Mouse (Mus musculus) stomach, embryonic 16.5 days (tissue): Measurements from ENCODE around the gene Il17re. TPM values are rescaled to one million over a fixed set of nuclear protein-coding genes. Genes with fewer than 3 reads are reported as not detected.

Experiments used
- ATAC-seq: fragments of 200-750 bp; cut with Nextera tagmentation; 2 replicates; pipeline ENCODE4 v1.8.0; 2017; ENCODE audit warnings: moderate number of reproducible peaks, moderate TSS enrichment; ENCODE audit not compliant: insufficient read depth, low FRiP score
- H3K27ac ChIP-seq: fragments of 300-500 bp; sonication (generic); 2 replicates; pipeline ENCODE4 v1.5.1; 2014; ENCODE audit warnings: low read length
- H3K27me3 ChIP-seq: fragments of 300-500 bp; sonication (generic); 2 replicates; pipeline ENCODE4 v1.6.1; 2014; ENCODE audit warnings: low read length, control low read depth, mixed read lengths; ENCODE audit not compliant: control insufficient read depth, insufficient read depth
- H3K36me3 ChIP-seq: fragments of 300-500 bp; sonication (generic); 2 replicates; pipeline ENCODE4 v1.6.1; 2014; ENCODE audit warnings: low read length; ENCODE audit not compliant: control insufficient read depth, insufficient read depth
- H3K4me1 ChIP-seq: fragments of 300-500 bp; sonication (generic); 2 replicates; pipeline ENCODE4 v1.6.1; 2014; ENCODE audit warnings: low read length, control low read depth, mixed read lengths; ENCODE audit not compliant: control insufficient read depth, insufficient read depth
- H3K4me2 ChIP-seq: fragments of 300-500 bp; sonication (generic); 2 replicates; pipeline ENCODE4 v1.6.1; 2014; ENCODE audit warnings: low read depth, low read length, mixed read lengths
- H3K4me3 ChIP-seq: fragments of 300-500 bp; sonication (generic); replicated peaks from 2 replicates; pipeline ENCODE4 v1.5.1; 2014; ENCODE audit warnings: mild to moderate bottlenecking, low read length
- H3K9ac ChIP-seq: fragments of 300-500 bp; sonication (generic); 2 replicates; pipeline ENCODE4 v1.6.1; 2014; ENCODE audit warnings: low read length
- H3K9me3 ChIP-seq: fragments of 300-500 bp; sonication (generic); replicated peaks from 2 replicates; pipeline ENCODE4 v1.6.1; 2016; ENCODE audit warnings: low read length, control low read depth; ENCODE audit not compliant: control insufficient read depth
- WGBS: fragments of 180-500 bp; shearing (Covaris S2); extraction: QIAGEN DNeasy Blood & Tissue Kit; methylation state at CpG from one replicate; pipeline ENCODE4 v1.1.7; 2014; 5-methylcytosine and 5-hydroxymethylcytosine counted together
- polyA plus RNA-seq: library from polyadenylated mRNA; unstranded; fragments of >200 nt; fragmentation: Nextera tagmentation; extraction: Ambion mirVana; gene quantifications from 2 replicates; pipeline ENCODE4 v1.2.1, GENCODE M21; 2015

Gene Il17re
- polyA plus RNA-seq, 1 experiment from 2014 or later, result 21.1 TPM

DNA sequence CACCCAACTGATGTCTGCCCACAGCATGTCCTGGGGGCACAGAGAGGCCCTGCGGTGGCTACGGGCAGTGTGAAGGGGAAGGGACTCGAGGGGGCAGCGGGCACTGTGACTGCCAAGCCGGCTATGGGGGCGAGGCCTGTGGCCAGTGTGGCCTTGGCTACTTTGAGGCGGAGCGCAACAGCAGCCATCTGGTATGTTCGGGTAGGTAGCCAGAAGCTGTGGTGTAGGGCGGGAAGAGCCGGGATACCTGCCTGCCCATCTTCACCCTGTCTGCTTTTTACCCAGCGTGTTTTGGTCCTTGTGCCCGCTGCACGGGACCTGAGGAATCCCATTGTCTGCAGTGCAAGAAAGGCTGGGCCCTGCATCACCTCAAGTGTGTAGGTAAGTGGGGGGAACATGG lies 31.1 kb downstream of the Il17re start:
- peaks cover 4% of the 10 kb centered on the region for H3K36me3 ChIP-seq
- 90% methylated on average over 14 of the region's 14 CpGs for WGBS
- H3K27me3 ChIP-seq, result no peaks in the 10 kb centered on the region
- H3K4me2 ChIP-seq, result no peak overlapping the region
- no peak for ATAC-seq
- no peak overlapping the region for H3K4me3 ChIP-seq
- peaks cover 12% of the 10 kb centered on the region; the same call in 1 of the 2 replicates for H3K4me1 ChIP-seq
- no peak overlapping the region for H3K27ac ChIP-seq
- no peak overlapping the region for H3K9ac ChIP-seq
- no peaks in the 10 kb centered on the region for H3K9me3 ChIP-seq

- WGBS, result 75% methylated on average over 24 of the region's 24 CpGs
- no peak overlapping the region for H3K4me3 ChIP-seq
- peaks cover 4% of the 10 kb centered on the region for H3K36me3 ChIP-seq
- peaks cover 16% of the 10 kb centered on the region for H3K27me3 ChIP-seq
- no peak overlapping the region for H3K9ac ChIP-seq
- H3K4me1 ChIP-seq, result peaks cover 13% of the 10 kb centered on the region
- no peak for ATAC-seq
- H3K27ac ChIP-seq, result no peak overlapping the region
- no peak overlapping the region for H3K4me2 ChIP-seq
- H3K9me3 ChIP-seq, result no peaks in the 10 kb centered on the region
Observed at GRCm38 (mm10) chr6:113492101-113492864, 34.0 kb downstream of the Il17re start.

- Histone ChIP-seq H3K27me3 (peaks cover 16% of the 10 kb centered on the region), H3K36me3 (peaks cover 4% of the 10 kb centered on the region), H3K4me1 (peaks cover 7% of the 10 kb centered on the region; the same call in 1 of the 2 replicates), H3K4me3 (peak overlapping the region; percentile 51), H3K9ac (peak overlapping the region; percentile 75), H3K27ac (no peak overlapping the region), H3K4me2 (peak overlapping the region; percentile 77), H3K9me3 (no peaks in the 10 kb centered on the region)
- under 1% methylated on average over 54 of the region's 54 CpGs for WGBS
- ATAC-seq, result peak; percentile 76
Observed at GRCm38 (mm10) chr6:113494258-113494788, 36.0 kb downstream of the Il17re start.

- peak; percentile 19; the same call in 1 of the 2 replicates for ATAC-seq
- H3K9me3 ChIP-seq, result no peaks in the 10 kb centered on the region
- H3K36me3 ChIP-seq, result peaks cover 4% of the 10 kb centered on the region; the same call in 1 of the 2 replicates
- peaks cover 23% of the 10 kb centered on the region for H3K27me3 ChIP-seq
- H3K4me2 ChIP-seq, result peak overlapping the region; percentile 77
- WGBS, result 40% methylated on average over 28 of the region's 28 CpGs
- no peak overlapping the region for H3K27ac ChIP-seq
- peak overlapping the region; percentile 75 for H3K9ac ChIP-seq
- H3K4me3 ChIP-seq, result peak overlapping the region; percentile 51
- H3K4me1 ChIP-seq, result peaks cover 7% of the 10 kb centered on the region; the same call in 1 of the 2 replicates
Observed at GRCm38 (mm10) chr6:113495071-113495675, 36.9 kb downstream of the Il17re start.

DNA sequence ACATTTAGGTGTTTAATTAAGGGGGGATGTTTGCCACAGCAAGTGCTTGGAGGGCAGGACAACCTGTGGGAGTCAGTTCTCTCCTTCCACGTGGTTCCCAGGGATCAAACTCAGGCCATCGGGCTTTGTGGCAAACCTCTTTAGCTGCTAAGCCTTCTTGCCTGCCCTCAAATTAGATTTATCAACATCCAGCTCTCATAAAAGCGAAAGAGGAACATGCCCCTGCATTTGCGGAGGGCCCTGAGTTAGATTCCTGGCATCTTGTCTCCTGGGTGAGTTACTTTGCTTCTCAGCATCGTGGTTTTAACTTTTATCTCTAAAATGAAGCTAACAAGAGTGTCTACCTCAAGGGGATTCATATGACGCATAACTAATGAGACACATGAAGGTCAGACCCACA lies 41.1 kb downstream of the Il17re start:
- peaks cover 40% of the 10 kb centered on the region for H3K27me3 ChIP-seq
- H3K9me3 ChIP-seq, result no peaks in the 10 kb centered on the region
- 71% methylated on average over 6 of the region's 6 CpGs for WGBS
- no peak overlapping the region for H3K4me3 ChIP-seq
- H3K9ac ChIP-seq, result no peak overlapping the region
- no peak for ATAC-seq
- peaks cover 5% of the 10 kb centered on the region; the same call in 1 of the 2 replicates for H3K4me1 ChIP-seq
- H3K27ac ChIP-seq, result no peak overlapping the region
- no peaks in the 10 kb centered on the region for H3K36me3 ChIP-seq
- H3K4me2 ChIP-seq, result no peak overlapping the region

- Histone ChIP-seq H3K4me3 (peak within 1 kb of the TSS; percentile 25), H3K27ac (no peak within 1 kb of the TSS), H3K36me3 (no peaks in the 10 kb centered on the region), H3K9me3 (no peaks in the 10 kb centered on the region), H3K27me3 (peaks cover 24% of the 10 kb centered on the region), H3K9ac (peak within 1 kb of the TSS; percentile 48), H3K4me2 (peak within 1 kb of the TSS; percentile 41), H3K4me1 (no peaks in the 10 kb centered on the region)
- WGBS, result 3% methylated on average over 32 of the region's 32 CpGs
- ATAC-seq, result 0 out of 2 replicates have a peak, but pooled peaks have one; percentile 37
Observed at GRCm38 (mm10) chr6:113501388-113502084, 43.3 kb downstream of the Il17re start, which contains the start of gene Prrt3. Prrt3 (minus strand) TSS chr6:113501931.

- H3K4me2 ChIP-seq, result no peak overlapping the region
- no peaks in the 10 kb centered on the region for H3K36me3 ChIP-seq
- no peak overlapping the region for H3K4me3 ChIP-seq
- no peaks in the 10 kb centered on the region for H3K9me3 ChIP-seq
- peaks cover 24% of the 10 kb centered on the region for H3K27me3 ChIP-seq
- ATAC-seq, result no peak
- H3K27ac ChIP-seq, result no peak overlapping the region
- no peaks in the 10 kb centered on the region for H3K4me1 ChIP-seq
- 69% methylated on average over 2 of the region's 2 CpGs for WGBS
- no peak overlapping the region for H3K9ac ChIP-seq
Observed at GRCm38 (mm10) chr6:113502801-113503200, 44.5 kb downstream of the Il17re start.

DNA sequence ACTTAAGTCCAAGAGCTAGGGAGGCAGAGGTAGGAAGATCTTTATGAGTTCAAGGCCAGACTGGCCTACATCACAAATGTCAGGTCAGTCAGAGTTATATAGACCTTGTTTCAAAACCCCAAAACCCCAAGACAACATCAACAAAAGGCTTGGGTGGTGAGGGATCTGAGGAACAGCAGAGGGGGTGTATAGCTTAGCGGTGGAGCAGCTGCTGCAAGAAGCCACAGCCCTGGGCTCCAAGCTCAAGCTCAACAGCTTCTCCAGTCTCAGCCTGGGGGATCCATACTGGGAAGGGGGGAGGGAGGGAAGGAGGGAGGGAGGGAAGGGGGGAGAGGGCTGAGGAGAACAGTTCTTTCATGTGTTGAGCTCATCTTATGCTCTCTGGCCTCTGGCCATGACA lies 47.4 kb downstream of the Il17re start:
- Histone ChIP-seq H3K9ac (no peak overlapping the region), H3K9me3 (no peaks in the 10 kb centered on the region), H3K4me2 (no peak overlapping the region), H3K4me1 (no peaks in the 10 kb centered on the region), H3K27me3 (peaks cover 14% of the 10 kb centered on the region), H3K27ac (no peak overlapping the region), H3K36me3 (no peaks in the 10 kb centered on the region), H3K4me3 (no peak overlapping the region)
- WGBS, result 78% methylated on average over 1 of the region's 1 CpGs
- no peak for ATAC-seq
